Mouse (Mus musculus): ENCODE measurements at regions not wholly inside any gene's neighbourhood (a gene's known extent, or its start where the extent isn't known, plus 50 kb on each side); places are given as distances from the start of the nearest gene placed in this dataset.
A peak's percentile ranks its signal among the peaks of the same experiment; 100 is the strongest.

DNA sequence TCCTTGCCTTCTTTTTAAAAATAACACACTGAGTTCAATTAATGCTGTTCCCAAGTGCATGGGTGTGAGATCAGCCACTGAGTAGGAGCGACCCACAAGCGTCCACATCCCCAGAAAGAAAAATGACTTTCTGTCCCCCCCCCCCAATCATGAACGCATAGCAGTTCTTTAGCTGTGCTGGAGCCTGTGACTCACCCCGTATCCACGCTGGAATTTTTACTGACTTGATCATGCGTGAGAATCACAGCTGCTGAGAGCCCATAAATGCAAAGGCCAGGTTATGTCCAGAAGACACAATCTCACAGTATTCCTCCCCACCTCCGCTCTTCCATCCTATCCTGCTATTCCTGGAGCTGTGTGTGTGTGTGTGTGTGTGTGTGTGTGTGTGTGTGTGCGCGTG is 53.3 kb downstream of the Fos start:
- Histone ChIP-seq H3K4me2 (no peak overlapping the region), H3K9me3 (replicated peaks) (no peaks in the 10 kb centered on the region), H3K4me3 (replicated peaks) (no peak overlapping the region), H3K9ac (no peak overlapping the region), H3K36me3 (no peaks in the 10 kb centered on the region), H3K4me1 (peaks cover 37% of the 10 kb centered on the region), H3K27ac (no peak overlapping the region), H3K27me3 (no peaks in the 10 kb centered on the region)
- ATAC-seq (replicated peaks; ENCODE audit: low FRiP score): no peak
- WGBS: 48% methylated on average over 9 of the region's 9 CpGs

DNA sequence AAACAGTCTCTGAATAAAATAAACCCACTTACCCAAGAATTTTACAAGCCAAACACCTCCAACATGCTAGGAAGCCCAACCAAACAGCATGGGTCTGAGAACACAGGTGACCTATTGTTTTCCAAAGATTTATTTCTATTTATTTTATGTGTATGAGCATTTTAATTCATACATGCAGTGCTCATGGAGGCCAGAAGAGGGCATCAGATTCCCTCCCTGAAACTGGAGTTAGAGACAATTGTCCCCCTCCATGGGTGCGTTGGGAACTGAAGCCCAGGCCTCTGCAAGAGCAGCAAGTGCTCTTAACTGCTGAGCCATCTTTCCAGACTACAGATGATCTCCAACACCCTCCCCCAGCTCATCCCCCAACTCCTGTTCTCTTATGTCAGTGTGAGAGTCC is 57.9 kb downstream of the Fos start:
- 86% methylated on average over 1 of the region's 1 CpGs for WGBS
- no peaks in the 10 kb centered on the region for H3K27me3 ChIP-seq
- no peaks in the 10 kb centered on the region for H3K9me3 ChIP-seq (replicated peaks)
- H3K4me2 ChIP-seq: no peak overlapping the region
- no peaks in the 10 kb centered on the region for H3K36me3 ChIP-seq
- no peak overlapping the region for H3K9ac ChIP-seq
- ATAC-seq (replicated peaks; ENCODE audit: low FRiP score): no peak
- H3K4me3 ChIP-seq (replicated peaks): no peak overlapping the region
- peaks cover 17% of the 10 kb centered on the region; the same call in 1 of the 2 replicates for H3K4me1 ChIP-seq
- H3K27ac ChIP-seq: no peak overlapping the region

DNA sequence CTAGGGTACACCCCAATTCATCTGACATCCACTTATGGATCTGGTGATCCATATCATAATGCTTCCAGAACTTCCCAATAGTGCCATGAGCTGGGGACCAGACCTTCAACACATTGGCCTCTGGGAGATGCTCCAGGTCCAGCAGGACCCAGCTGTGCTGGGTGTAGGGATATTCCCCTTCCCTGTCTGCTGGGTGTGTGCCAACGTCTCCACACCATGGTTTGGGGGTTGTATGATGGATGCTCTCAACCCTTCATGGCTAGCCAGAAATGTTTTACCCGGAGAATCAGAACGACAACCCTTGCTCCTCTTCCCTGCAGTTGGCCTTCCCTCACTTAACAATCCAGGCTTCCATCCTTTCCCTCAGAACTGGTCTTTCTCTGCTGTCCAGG is 58.5 kb downstream of the Fos start:
- ATAC-seq (replicated peaks; ENCODE audit: low FRiP score): no peak
- WGBS: 83% methylated on average over 3 of the region's 3 CpGs

DNA sequence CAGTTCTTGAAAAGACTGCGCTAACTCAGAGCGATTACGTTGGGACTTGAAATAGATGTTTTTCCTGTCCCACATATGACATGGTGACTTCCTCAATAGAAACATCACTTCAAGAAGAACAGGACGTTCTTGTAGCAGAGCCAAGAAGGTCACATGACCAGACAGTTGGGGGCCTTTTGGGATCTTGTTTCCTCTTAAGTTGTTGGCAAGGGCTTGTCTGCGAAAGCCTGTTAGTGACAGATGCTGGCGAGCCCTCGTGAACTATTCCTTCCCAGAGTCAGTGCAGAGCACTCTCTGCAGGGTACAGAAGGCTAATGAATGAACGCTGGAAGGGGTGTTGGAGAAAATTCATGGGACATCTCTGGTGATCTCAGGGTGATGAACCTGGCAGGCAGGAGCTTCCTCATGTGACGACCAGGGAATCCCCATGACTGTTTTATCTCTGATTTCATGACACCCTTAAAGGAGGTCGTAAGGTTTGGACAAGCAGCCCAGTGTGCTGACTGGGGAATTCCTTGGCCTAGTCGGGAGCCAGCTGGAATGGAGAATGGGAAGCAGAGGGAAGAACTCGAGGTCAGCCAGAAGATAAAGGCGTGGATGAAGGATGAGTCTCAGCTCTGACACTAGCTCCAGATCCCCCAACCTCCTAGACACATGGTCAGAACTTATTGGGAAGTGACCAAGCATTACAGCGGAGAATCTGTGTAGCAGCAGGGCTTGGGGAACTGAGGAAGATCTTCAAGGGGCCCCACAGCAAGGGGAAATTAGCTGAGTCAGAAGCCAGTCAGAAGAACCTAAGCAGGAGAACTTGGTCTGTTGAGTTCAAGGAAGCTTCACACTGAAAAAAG is 59.1 kb downstream of the Fos start:
- H3K9me3 ChIP-seq (replicated peaks): no peaks in the 10 kb centered on the region
- peaks cover 8% of the 10 kb centered on the region; the same call in 1 of the 2 replicates for H3K4me1 ChIP-seq
- ATAC-seq (replicated peaks; ENCODE audit: low FRiP score): no peak
- no peaks in the 10 kb centered on the region for H3K36me3 ChIP-seq
- H3K27ac ChIP-seq: peak overlapping the region; percentile 5; the same call in 1 of the 2 replicates
- H3K4me3 ChIP-seq (replicated peaks): no peak overlapping the region
- H3K27me3 ChIP-seq: no peaks in the 10 kb centered on the region
- no peak overlapping the region for H3K9ac ChIP-seq
- WGBS: 55% methylated on average over 14 of the region's 14 CpGs
- H3K4me2 ChIP-seq: no peak overlapping the region

More for the DNA sequence above, 58.5 kb downstream of the Fos start:
- Histone ChIP-seq H3K4me2 (no peak overlapping the region), H3K27ac (0 out of 2 replicates have a peak overlapping the region, but pooled peaks have one; percentile 5), H3K9me3 (replicated peaks) (no peaks in the 10 kb centered on the region), H3K27me3 (no peaks in the 10 kb centered on the region), H3K4me1 (peaks cover 13% of the 10 kb centered on the region; the same call in 1 of the 2 replicates), H3K9ac (no peak overlapping the region), H3K4me3 (replicated peaks) (no peak overlapping the region), H3K36me3 (no peaks in the 10 kb centered on the region)

DNA sequence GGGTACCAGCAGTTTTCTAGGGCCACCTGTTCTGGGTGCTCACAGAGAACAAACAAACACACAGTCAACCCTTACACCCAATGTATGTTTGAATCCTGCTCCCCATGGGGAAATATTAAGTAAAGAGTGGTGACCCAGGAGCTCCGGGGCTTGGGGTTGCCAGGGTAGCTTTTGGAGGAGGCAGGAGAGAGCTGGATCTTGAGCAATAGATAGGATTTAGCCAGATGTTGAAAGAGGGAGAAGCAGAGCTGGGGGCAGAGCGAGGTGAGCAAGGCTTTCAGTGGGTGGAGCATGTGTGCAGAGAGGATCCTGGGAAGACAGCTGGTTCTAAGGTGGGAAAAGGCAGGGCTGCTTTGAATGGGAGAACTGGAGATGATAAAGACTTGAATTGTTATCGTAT is 59.9 kb downstream of the Fos start:
- Histone ChIP-seq H3K27me3 (no peaks in the 10 kb centered on the region), H3K36me3 (no peaks in the 10 kb centered on the region), H3K4me3 (replicated peaks) (no peak overlapping the region), H3K4me1 (0 out of 2 replicates have a peak, but pooled peaks cover 4% of the 10 kb centered on the region), H3K27ac (no peak overlapping the region), H3K9ac (no peak overlapping the region), H3K9me3 (replicated peaks) (no peaks in the 10 kb centered on the region), H3K4me2 (no peak overlapping the region)
- ATAC-seq (replicated peaks; ENCODE audit: low FRiP score): no peak
- 91% methylated on average over 3 of the region's 3 CpGs for WGBS

DNA sequence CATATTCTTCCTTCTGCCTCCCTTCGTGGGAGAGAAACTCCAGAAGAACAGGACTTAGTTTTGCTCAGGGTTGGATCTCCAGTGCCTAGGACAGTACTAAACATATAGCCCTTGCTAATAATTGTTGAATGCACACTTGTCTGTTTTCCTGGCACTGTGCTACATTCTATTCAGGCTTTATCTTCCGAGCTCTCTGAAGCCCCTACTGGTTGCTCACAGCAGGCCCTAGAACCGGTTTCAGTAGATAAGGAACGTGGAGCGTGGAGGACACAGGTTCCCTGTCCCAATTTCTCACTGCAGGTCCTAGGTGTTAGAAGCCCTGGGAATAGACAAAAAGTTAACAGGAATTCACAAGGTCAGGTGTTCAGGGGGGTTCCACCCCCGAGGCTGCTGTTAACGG is 59.4 kb upstream of the Jdp2 start:
- Histone ChIP-seq H3K4me2 (no peak overlapping the region), H3K27me3 (0 out of 2 replicates have a peak, but pooled peaks cover 2% of the 10 kb centered on the region), H3K4me3 (replicated peaks) (no peak overlapping the region), H3K36me3 (no peaks in the 10 kb centered on the region), H3K9ac (no peak overlapping the region), H3K9me3 (replicated peaks) (no peaks in the 10 kb centered on the region), H3K27ac (no peak overlapping the region), H3K4me1 (no peaks in the 10 kb centered on the region)
- 38% methylated on average over 7 of the region's 7 CpGs for WGBS
- ATAC-seq (replicated peaks; ENCODE audit: low FRiP score): no peak

DNA sequence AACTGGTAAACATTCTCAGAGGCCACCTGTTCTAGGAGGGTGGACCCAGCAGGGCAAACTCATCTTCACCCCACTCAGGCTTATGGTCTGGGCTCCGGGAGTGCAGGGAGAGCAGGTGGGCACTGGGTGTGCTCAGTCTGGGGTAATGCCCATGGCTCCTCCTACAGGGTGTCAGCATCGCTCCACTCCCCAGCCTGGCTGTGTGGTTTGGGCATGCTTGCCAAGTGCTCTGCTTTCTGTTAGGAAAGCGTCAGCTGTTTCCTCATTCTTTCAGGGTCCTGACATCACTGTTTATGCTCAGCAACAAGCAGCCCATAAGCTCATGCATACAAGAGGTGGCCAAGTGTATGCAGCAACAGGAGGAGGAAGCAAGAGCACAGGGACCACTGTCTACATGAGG is 57.7 kb upstream of the Jdp2 start:
- no peak overlapping the region for H3K4me2 ChIP-seq
- no peak for ATAC-seq (replicated peaks; ENCODE audit: low FRiP score)
- no peaks in the 10 kb centered on the region for H3K36me3 ChIP-seq
- H3K4me3 ChIP-seq (replicated peaks): no peak overlapping the region
- 0 out of 2 replicates have a peak, but pooled peaks cover 2% of the 10 kb centered on the region for H3K27me3 ChIP-seq
- 72% methylated on average over 3 of the region's 3 CpGs for WGBS
- no peaks in the 10 kb centered on the region for H3K9me3 ChIP-seq (replicated peaks)
- no peak overlapping the region for H3K27ac ChIP-seq
- no peak overlapping the region for H3K9ac ChIP-seq
- H3K4me1 ChIP-seq: 0 out of 2 replicates have a peak, but pooled peaks cover 4% of the 10 kb centered on the region

DNA sequence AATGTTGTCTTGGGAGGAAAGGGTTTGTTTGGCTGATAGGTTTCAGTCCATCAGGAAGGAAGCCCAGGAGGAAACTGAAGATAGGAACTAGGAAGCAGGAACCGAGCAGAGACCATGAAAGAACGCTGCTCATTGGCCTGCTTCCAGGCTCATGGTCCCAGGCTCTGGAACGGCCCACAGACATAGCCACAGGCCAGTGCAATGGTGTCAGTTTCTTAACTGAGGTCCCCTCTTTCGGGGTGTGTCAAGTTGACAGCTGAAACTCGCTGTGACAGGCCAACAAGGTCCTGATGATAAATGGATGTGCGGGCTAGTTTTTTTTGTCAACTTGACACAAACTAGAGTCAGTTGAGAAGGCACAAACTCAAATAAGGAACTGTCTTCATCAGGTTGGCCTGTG is 55.9 kb upstream of the Jdp2 start:
- no peak overlapping the region for H3K4me3 ChIP-seq (replicated peaks)
- WGBS: 61% methylated on average over 6 of the region's 6 CpGs
- 0 out of 2 replicates have a peak, but pooled peaks cover 2% of the 10 kb centered on the region for H3K27me3 ChIP-seq
- no peaks in the 10 kb centered on the region for H3K36me3 ChIP-seq
- H3K9ac ChIP-seq: no peak overlapping the region
- peaks cover 5% of the 10 kb centered on the region for H3K4me1 ChIP-seq
- no peak overlapping the region for H3K4me2 ChIP-seq
- no peak for ATAC-seq (replicated peaks; ENCODE audit: low FRiP score)
- H3K27ac ChIP-seq: no peak overlapping the region
- H3K9me3 ChIP-seq (replicated peaks): no peaks in the 10 kb centered on the region

DNA sequence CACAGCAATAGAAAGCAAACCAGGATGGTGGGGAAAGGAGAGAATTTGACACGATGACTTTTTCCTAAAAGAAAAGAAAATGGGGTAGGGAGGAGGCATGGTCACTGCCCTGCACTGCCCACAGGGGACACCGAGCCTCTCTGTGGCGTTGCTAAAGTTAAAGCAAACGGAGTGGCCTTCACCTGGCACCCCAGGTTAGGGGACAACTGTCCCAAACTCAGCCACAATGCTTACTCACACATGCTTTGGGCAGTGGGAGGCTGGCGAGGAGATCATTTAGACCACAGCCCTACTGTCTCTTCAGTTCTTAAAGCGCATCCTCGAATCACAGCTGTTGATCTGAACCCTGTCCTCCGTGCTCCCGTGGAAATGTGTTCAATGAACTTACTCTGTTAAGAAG is 55.3 kb upstream of the Jdp2 start:
- Histone ChIP-seq H3K27me3 (0 out of 2 replicates have a peak, but pooled peaks cover 2% of the 10 kb centered on the region), H3K27ac (no peak overlapping the region), H3K9ac (no peak overlapping the region), H3K9me3 (replicated peaks) (no peaks in the 10 kb centered on the region), H3K36me3 (no peaks in the 10 kb centered on the region), H3K4me3 (replicated peaks) (no peak overlapping the region), H3K4me2 (no peak overlapping the region), H3K4me1 (peaks cover 11% of the 10 kb centered on the region)
- 89% methylated on average over 9 of the region's 9 CpGs for WGBS
- no peak for ATAC-seq (replicated peaks; ENCODE audit: low FRiP score)

DNA sequence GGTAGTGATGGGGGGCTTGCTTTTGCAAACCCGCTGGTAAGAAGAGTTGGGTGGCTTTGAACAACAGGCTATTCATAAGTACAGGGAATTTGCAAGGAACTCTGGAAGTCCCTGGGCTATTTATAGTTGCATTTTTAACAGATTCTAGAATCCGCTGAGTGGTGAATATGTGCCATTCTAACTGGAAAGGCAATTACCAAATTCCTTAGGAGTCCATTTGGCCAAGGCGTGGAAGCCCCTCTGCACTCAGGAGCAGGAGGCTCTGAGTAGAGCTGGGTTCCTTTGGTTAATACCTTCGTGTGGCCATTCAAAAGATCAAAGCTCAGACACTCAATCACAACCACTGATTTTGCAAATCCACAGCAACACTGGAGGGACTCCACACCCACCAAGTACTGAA is 54.0 kb upstream of the Jdp2 start:
- H3K27me3 ChIP-seq: 0 out of 2 replicates have a peak, but pooled peaks cover 2% of the 10 kb centered on the region
- no peak overlapping the region for H3K27ac ChIP-seq
- H3K9me3 ChIP-seq (replicated peaks): no peaks in the 10 kb centered on the region
- no peaks in the 10 kb centered on the region for H3K36me3 ChIP-seq
- 55% methylated on average over 4 of the region's 4 CpGs for WGBS
- no peak overlapping the region for H3K9ac ChIP-seq
- no peak overlapping the region for H3K4me2 ChIP-seq
- no peak for ATAC-seq (replicated peaks; ENCODE audit: low FRiP score)
- no peak overlapping the region for H3K4me3 ChIP-seq (replicated peaks)
- peaks cover 19% of the 10 kb centered on the region for H3K4me1 ChIP-seq

DNA sequence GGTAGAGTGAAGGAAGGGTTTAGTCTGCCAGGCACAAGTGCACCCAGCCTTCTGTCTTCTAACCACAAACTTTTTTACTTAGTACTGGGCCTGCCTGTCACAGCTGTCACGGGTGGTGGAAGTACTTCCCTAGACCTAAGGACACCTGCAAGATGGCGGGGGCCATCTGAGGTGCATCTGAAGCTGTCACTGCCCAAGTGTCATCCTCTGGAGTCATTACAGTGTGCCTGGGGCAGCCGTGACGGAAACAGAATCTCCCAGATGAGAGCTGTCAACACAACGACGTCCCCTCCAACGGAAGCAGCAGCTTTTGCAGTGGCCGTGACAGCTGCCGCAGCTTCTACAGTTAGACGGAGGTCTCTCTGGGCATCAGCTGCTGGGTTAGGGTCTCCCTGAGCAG is 53.1 kb upstream of the Jdp2 start:
- 40% methylated on average over 10 of the region's 10 CpGs for WGBS
- Histone ChIP-seq H3K9ac (no peak overlapping the region), H3K27ac (no peak overlapping the region), H3K27me3 (0 out of 2 replicates have a peak, but pooled peaks cover 2% of the 10 kb centered on the region), H3K4me2 (no peak overlapping the region), H3K4me3 (replicated peaks) (no peak overlapping the region), H3K36me3 (no peaks in the 10 kb centered on the region), H3K4me1 (peaks cover 19% of the 10 kb centered on the region), H3K9me3 (replicated peaks) (no peaks in the 10 kb centered on the region)
- ATAC-seq (replicated peaks; ENCODE audit: low FRiP score): no peak

DNA sequence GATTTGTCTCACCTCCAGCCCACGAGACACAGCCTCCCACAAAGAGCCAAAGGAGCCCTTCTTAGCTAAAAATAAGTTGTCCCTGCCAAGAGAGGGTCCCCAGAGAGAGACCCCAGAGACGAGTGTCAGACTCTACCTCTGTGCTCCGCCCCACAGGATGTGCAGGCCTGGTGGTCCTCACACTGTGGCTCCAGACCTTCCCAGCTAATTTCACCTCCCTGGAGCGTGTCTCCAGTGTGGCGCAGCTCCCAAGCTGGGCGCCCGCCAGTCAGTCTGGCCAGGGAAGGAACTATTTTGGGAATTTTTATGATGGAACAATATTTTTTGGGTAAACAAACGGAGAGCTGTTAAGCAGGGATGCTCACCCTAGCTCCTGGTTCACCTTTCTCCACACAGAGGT is 50.8 kb upstream of the Jdp2 start:
- 57% methylated on average over 8 of the region's 8 CpGs for WGBS
- Histone ChIP-seq H3K27ac (no peak overlapping the region), H3K4me3 (replicated peaks) (no peak overlapping the region), H3K4me1 (peaks cover 19% of the 10 kb centered on the region), H3K4me2 (no peak overlapping the region), H3K27me3 (0 out of 2 replicates have a peak, but pooled peaks cover 2% of the 10 kb centered on the region), H3K9ac (no peak overlapping the region), H3K36me3 (no peaks in the 10 kb centered on the region), H3K9me3 (replicated peaks) (no peaks in the 10 kb centered on the region)
- ATAC-seq (replicated peaks; ENCODE audit: low FRiP score): no peak

Measured in kidney, embryonic 15.5 days (tissue).